Mouse (Mus musculus) MEL (cell line): ENCODE results near the gene Rinl.

Experiments
- CTCF ChIP-seq, 3 experiments: IDR thresholded peaks in 2 of 3; conservative IDR thresholded peaks in 1 of 3; 2 replicates each; pipeline ENCODE4 v1.5.1; 2011 to 2012; ENCODE audit warnings: low read length in 3 of 3, low read depth in 2 of 3, mild to moderate bottlenecking in 2 of 3, improper control_type of control experiment in 1 of 3, inconsistent platforms in 1 of 3, mixed read lengths in 1 of 3, moderate library complexity in 1 of 3; ENCODE audit not compliant: control insufficient read depth in 1 of 3, insufficient read depth in 1 of 3, poor library complexity in 1 of 3, severe bottlenecking in 1 of 3
- USF1 ChIP-seq: IDR thresholded peaks from 2 replicates; pipeline ENCODE4 v1.6.1; 2014; ENCODE audit warnings: low read depth, mild to moderate bottlenecking, inconsistent platforms, low read length, improper control_type of control experiment, moderate library complexity

DNA sequence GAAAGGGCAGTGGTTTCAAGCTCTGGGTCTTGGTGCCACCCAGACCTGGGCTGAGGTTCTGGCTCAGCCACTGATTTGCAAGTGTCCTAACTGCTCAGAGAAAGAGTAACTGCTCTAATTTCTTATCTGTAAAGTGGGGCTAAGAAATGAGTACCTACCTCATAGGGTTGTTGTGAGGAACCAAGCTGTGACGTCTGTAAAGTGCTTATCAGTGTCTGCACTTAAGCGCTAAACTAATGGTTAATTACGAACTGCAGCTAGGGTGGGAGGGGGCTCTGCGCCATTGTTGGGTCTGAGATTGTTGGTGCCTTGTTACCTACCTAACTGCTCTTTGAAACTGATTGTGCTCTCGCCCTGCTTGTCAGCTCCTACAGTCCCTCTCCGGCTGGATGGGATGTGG is 28.8 kb downstream of the Rinl start:
- TF ChIP-seq USF1 (no peak), CTCF (IDR thresholded peaks at IDR 0.05 in 2 of 3, conservative IDR thresholded peaks at IDR 0.05 in 1 of 3; ENCODE audit: control insufficient read depth in 1 of 3, insufficient read depth in 1 of 3, low read depth in 2 of 3, low read length in 3 of 3, poor library complexity in 1 of 3, severe bottlenecking in 1 of 3) (no peak)
